Mouse (Mus musculus): ENCODE measurements at regions not wholly inside any gene's neighbourhood (a gene's known extent, or its start where the extent isn't known, plus 50 kb on each side); places are given as distances from the start of the nearest gene placed in this dataset.

DNA sequence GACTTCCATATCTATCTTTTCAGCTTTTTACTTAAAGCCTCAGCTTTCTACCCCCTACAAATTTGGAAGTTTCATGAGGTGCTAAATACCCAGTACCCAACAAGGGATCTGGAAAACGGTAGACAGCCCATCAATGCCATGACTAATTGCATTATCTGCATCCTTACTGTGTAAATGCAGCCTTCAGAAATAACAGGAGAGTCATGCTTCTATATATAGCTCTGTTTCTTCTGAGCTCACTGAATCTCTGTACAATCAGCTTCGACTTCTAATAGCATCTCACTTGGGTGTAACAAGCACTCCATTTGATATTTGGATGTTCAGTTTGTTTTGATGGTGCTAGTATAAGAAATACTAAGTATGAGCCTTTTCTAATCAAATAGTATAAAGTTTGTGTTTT is 120.7 kb downstream of the Tmsb4x start:
- no peak for TF ChIP-seq CTCF (IDR thresholded peaks at IDR 0.05; ENCODE audit: low read depth)
- TF ChIP-seq EP300 (IDR thresholded peaks at IDR 0.05; ENCODE audit: low read depth) = no peak

Data from liver, embryonic 14.5 days (tissue).